Mouse (Mus musculus): ENCODE data around the gene Sim2. TPM values are rescaled to one million over a fixed set of nuclear protein-coding genes. Genes with fewer than 3 reads are reported as not detected.

Gene Sim2
- total RNA-seq, 2 experiments from 2014 or later: not detected

GRCm38 (mm10) chr16:94093151-94093863 is 8.6 kb downstream of the Sim2 start:
- intact Hi-C loops (cut with DNase I): loop anchor here (5.0 kb wide), 1 partner anchor 1396 kb away; no protein-coding TSS in a partner anchor
- DNase-seq (ENCODE audit: low spot score in 2 of 2): no peak

GRCm38 (mm10) chr16:94094251-94095108 is 9.7 kb downstream of the Sim2 start:
- intact Hi-C loops (cut with DNase I): loop anchor here (5.0 kb wide), 1 partner anchor 1397 kb away; no protein-coding TSS in a partner anchor
- DNase-seq (ENCODE audit: low spot score in 2 of 2): no peak

- intact Hi-C loops (cut with DNase I): no loop called here
- DNase-seq (ENCODE audit: low spot score in 2 of 2): no peak
Measured at GRCm38 (mm10) chr16:94095109-94095822, 10.5 kb downstream of the Sim2 start.

GRCm38 (mm10) chr16:94096479-94096878 is 11.7 kb downstream of the Sim2 start:
- intact Hi-C loops (cut with DNase I): no loop called here
- no peak for DNase-seq (ENCODE audit: low spot score in 2 of 2)

- intact Hi-C loops (cut with DNase I): no loop called here
Measured at GRCm38 (mm10) chr16:94097724-94098455, 13.2 kb downstream of the Sim2 start.

GRCm38 (mm10) chr16:94113160-94113559 is 28.4 kb downstream of the Sim2 start:
- no peak for DNase-seq (ENCODE audit: low spot score in 2 of 2)
- intact Hi-C loops (cut with DNase I): no loop called here

More at GRCm38 (mm10) chr16:94097724-94098455, 13.2 kb downstream of the Sim2 start:
- DNase-seq (ENCODE audit: low spot score in 2 of 2): no peak

GRCm38 (mm10) chr16:94114693-94115092 is 30.0 kb downstream of the Sim2 start:
- DNase-seq (ENCODE audit: low spot score in 2 of 2): no peak
- intact Hi-C loops (cut with DNase I): no loop called here

- intact Hi-C loops (cut with DNase I): no loop called here
- DNase-seq (ENCODE audit: low spot score in 2 of 2): no peak
Measured at GRCm38 (mm10) chr16:94117333-94117732, 32.6 kb downstream of the Sim2 start.

- intact Hi-C loops (cut with DNase I): no loop called here
Measured at GRCm38 (mm10) chr16:94118394-94118793, 33.7 kb downstream of the Sim2 start.

GRCm38 (mm10) chr16:94122347-94122746 is 37.6 kb downstream of the Sim2 start:
- DNase-seq (ENCODE audit: low spot score in 2 of 2): no peak
- intact Hi-C loops (cut with DNase I): no loop called here

More at GRCm38 (mm10) chr16:94118394-94118793, 33.7 kb downstream of the Sim2 start:
- DNase-seq (ENCODE audit: low spot score in 2 of 2): no peak

- intact Hi-C loops (cut with DNase I): no loop called here
- DNase-seq (ENCODE audit: low spot score in 2 of 2): peak; percentile 13 to 28
Measured at GRCm38 (mm10) chr16:94123247-94123646, 38.5 kb downstream of the Sim2 start.

GRCm38 (mm10) chr16:94125172-94125981 is 40.6 kb downstream of the Sim2 start:
- intact Hi-C loops (cut with DNase I): loop anchor here (5.0 kb wide), 1 partner anchor 132 kb away; no protein-coding TSS in a partner anchor
- peak; percentile 18 to 34 for DNase-seq (ENCODE audit: low spot score in 2 of 2)

- DNase-seq (ENCODE audit: low spot score in 2 of 2): no peak
- intact Hi-C loops (cut with DNase I): loop anchor here (5.0 kb wide), 1 partner anchor 131 kb away; no protein-coding TSS in a partner anchor
Measured at GRCm38 (mm10) chr16:94126200-94126599, 41.5 kb downstream of the Sim2 start.

GRCm38 (mm10) chr16:94128236-94128835 is 43.6 kb downstream of the Sim2 start:
- no peak for DNase-seq (ENCODE audit: low spot score in 2 of 2)
- intact Hi-C loops (cut with DNase I): loop anchor here (5.0 kb wide), 1 partner anchor 129 kb away; no protein-coding TSS in a partner anchor

GRCm38 (mm10) chr16:94134218-94134617 is 49.5 kb downstream of the Sim2 start:
- intact Hi-C loops (cut with DNase I): no loop called here
- no peak for DNase-seq (ENCODE audit: low spot score in 2 of 2)

GRCm38 (mm10) chr16:94140746-94141145 is 56.0 kb downstream of the Sim2 start:
- intact Hi-C loops (cut with DNase I): no loop called here
- peak; percentile 31 to 57 for DNase-seq (ENCODE audit: low spot score in 2 of 2)

- intact Hi-C loops (cut with DNase I): no loop called here
- DNase-seq (ENCODE audit: low spot score in 2 of 2): peak in 1 of 2 experiments; percentile 13
Measured at GRCm38 (mm10) chr16:94143325-94143724, 58.6 kb downstream of the Sim2 start.

- no peak for DNase-seq (ENCODE audit: low spot score in 2 of 2)
- intact Hi-C loops (cut with DNase I): no loop called here
Measured at GRCm38 (mm10) chr16:94148139-94148538, 63.4 kb downstream of the Sim2 start.
